Mouse (Mus musculus) cerebellum, adult 9-11 months (tissue): ENCODE measurements at regions not wholly inside any gene's neighbourhood (a gene's known extent, or its start where the extent isn't known, plus 50 kb on each side); places are given as distances from the start of the nearest gene placed in this dataset.

Experiments used
- DNase-seq: peaks from one replicate; pipeline ENCODE4 v3.0.0; 2022

DNA sequence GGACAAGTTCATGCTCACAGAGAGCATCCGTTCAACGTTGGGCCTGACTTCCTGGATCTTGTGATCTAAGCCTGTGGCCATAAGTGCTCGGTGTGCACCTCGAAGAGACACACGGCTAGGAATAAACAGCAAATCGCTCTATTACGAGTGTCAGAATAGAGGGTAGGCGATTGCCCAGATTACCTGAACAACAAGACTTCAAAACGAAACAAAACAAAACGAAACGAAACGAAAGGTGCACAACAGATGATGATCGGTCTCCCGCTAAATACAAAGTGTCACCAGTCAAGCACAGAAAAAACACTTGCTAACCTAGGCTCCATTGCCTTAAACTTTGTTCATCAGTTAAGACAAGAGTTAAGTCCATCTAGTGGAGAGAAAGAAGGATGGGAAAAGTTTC lies 67.4 kb downstream of the Pdia4 start:
- peak; percentile 28 for DNase-seq

GRCm38 (mm10) chr6:47743856-47744255 lies 69.4 kb downstream of the Pdia4 start:
- DNase-seq: peak; percentile 73

- DNase-seq: peak; percentile 62
These were observed 73.0 kb downstream of the Pdia4 start for GRCm38 (mm10) chr6:47740216-47740615.

- peak; percentile 85 for DNase-seq
These were observed 73.5 kb downstream of the Pdia4 start for GRCm38 (mm10) chr6:47739696-47740095.

- DNase-seq: peak; percentile 44
These were observed 75.3 kb downstream of the Pdia4 start for GRCm38 (mm10) chr6:47737972-47738371.
